Mouse (Mus musculus): ENCODE data around the gene Olfr1389. TPM values are rescaled to one million over a fixed set of nuclear protein-coding genes. Genes with fewer than 3 reads are reported as not detected.

Olfr1389 gene
- polyA plus RNA-seq, 1 experiment from 2014 or later = not detected

Other genes with a start within 250 kb of the Olfr1389 start
- 2.6 and 5.6 TPM in 2 replicates for gene Btnl9, start 235.9 kb upstream of the Olfr1389 start, polyA plus RNA-seq (2015; fragmentation: Nextera tagmentation; extraction: Ambion mirVana)
- gene Zfp62, start 219.8 kb upstream of the Olfr1389 start, polyA plus RNA-seq (2015; fragmentation: Nextera tagmentation; extraction: Ambion mirVana) = 40.5 and 41.9 TPM in 2 replicates
- gene Mgat1, start 178.9 kb upstream of the Olfr1389 start, polyA plus RNA-seq (2015; fragmentation: Nextera tagmentation; extraction: Ambion mirVana) = 66.7 and 75.0 TPM in 2 replicates
- not detected in 2 replicates for gene Olfr1393, start 144.8 kb upstream of the Olfr1389 start, polyA plus RNA-seq (2015; fragmentation: Nextera tagmentation; extraction: Ambion mirVana)
- 0.10 and 0.15 TPM in 2 replicates for gene Olfr1392, start 137.8 kb upstream of the Olfr1389 start, polyA plus RNA-seq (2015; fragmentation: Nextera tagmentation; extraction: Ambion mirVana)
- not detected in 2 replicates for gene Olfr10, start 118.3 kb upstream of the Olfr1389 start, polyA plus RNA-seq (2015; fragmentation: Nextera tagmentation; extraction: Ambion mirVana)
- gene Olfr1391, start 100.3 kb upstream of the Olfr1389 start, polyA plus RNA-seq (2015; fragmentation: Nextera tagmentation; extraction: Ambion mirVana) = not detected in 2 replicates
- not detected in 2 replicates for gene Olfr1390, start 87.9 kb upstream of the Olfr1389 start, polyA plus RNA-seq (2015; fragmentation: Nextera tagmentation; extraction: Ambion mirVana)
- gene Olfr1388, start 13.6 kb downstream of the Olfr1389 start, polyA plus RNA-seq (2015; fragmentation: Nextera tagmentation; extraction: Ambion mirVana) = 0.06 and 0.09 TPM in 2 replicates
- not detected in 2 replicates for gene Olfr1387, start 32.3 kb downstream of the Olfr1389 start, polyA plus RNA-seq (2015; fragmentation: Nextera tagmentation; extraction: Ambion mirVana)
- not detected in 2 replicates for gene Olfr1386, start 42.0 kb downstream of the Olfr1389 start, polyA plus RNA-seq (2015; fragmentation: Nextera tagmentation; extraction: Ambion mirVana)
- not detected in 2 replicates for gene Olfr1385, start 66.0 kb downstream of the Olfr1389 start, polyA plus RNA-seq (2015; fragmentation: Nextera tagmentation; extraction: Ambion mirVana)
- not detected in 2 replicates for gene Olfr1384, start 83.7 kb downstream of the Olfr1389 start, polyA plus RNA-seq (2015; fragmentation: Nextera tagmentation; extraction: Ambion mirVana)
- gene Olfr1383, start 96.6 kb downstream of the Olfr1389 start, polyA plus RNA-seq (2015; fragmentation: Nextera tagmentation; extraction: Ambion mirVana) = not detected in 2 replicates
- gene Olfr1382, start 105.2 kb downstream of the Olfr1389 start, polyA plus RNA-seq (2015; fragmentation: Nextera tagmentation; extraction: Ambion mirVana) = not detected in 2 replicates
- 0.06 TPM in 1 of 2 replicates, not detected in the other for gene Olfr1381, start 120.4 kb downstream of the Olfr1389 start, polyA plus RNA-seq (2015; fragmentation: Nextera tagmentation; extraction: Ambion mirVana)
- not detected in 2 replicates for gene Olfr1380, start 133.8 kb downstream of the Olfr1389 start, polyA plus RNA-seq (2015; fragmentation: Nextera tagmentation; extraction: Ambion mirVana)
- 8.3 and 10.1 TPM in 2 replicates for gene Flt4, start 186.2 kb downstream of the Olfr1389 start, polyA plus RNA-seq (2015; fragmentation: Nextera tagmentation; extraction: Ambion mirVana)
- gene Scgb3a1, start 240.5 kb downstream of the Olfr1389 start, polyA plus RNA-seq (2015; fragmentation: Nextera tagmentation; extraction: Ambion mirVana) = not detected in 2 replicates

Data from kidney, embryonic 15.5 days (tissue).